Mouse (Mus musculus): ENCODE results near the gene Slc6a11. TPM values are rescaled to one million over a fixed set of nuclear protein-coding genes. Genes with fewer than 3 reads are reported as not detected.
A peak's percentile ranks its signal among the peaks of the same experiment; 100 is the strongest.

The Slc6a11 gene
- polyA plus RNA-seq, 1 experiment from 2014 or later = not detected

DNA sequence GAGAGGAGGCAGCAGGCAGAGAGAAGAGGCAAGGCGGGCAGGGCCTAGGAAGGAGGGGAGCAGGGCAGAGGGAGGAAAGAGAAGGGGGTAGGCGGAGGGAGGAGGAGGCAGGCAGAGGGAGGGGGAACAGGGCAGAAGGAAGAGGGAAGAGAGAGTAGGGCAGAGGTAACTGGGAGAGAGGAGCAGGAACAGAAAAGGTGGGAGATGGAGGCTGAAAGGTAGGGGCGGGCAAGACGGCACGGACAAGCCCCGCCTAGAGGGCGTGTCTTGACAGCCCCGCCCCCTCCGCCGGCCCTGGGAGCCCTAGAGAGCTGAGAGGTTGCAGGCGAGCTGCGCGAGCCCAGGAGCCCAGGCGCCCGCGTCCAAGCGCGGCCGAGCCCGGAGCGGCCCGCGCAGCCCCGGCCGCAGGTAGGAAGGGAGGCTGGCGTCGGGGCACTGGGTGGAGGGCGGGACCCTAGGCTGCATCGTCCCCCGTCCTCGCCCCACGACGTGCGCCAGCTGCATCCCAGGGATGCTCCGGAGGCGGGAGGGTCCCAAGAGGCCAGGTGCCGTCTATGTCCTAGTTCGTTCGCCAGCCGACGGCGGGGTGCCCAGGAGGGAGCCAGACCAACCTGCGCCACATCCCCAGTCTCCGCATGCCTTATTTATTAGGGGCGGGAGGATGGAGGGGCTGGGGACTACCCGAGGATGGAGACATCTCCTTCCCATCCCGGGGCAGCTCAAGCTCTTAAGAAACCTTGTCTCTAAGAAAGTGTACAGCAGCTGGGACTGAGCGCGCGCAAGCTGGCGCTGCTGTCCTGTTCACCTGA, 151.6 kb downstream of the Slc6a11 start, which contains the start of gene Slc6a1:
Slc6a1 (plus strand) TSS at position 167 of the 809 bp plus-strand sequence.
- Histone ChIP-seq H3K27me3 (replicated peaks; ENCODE audit: control insufficient read depth, insufficient read depth, low read length) (peaks cover 58% of the 10 kb centered on the region), H3K36me3 (ENCODE audit: control insufficient read depth, insufficient read depth, low read length) (no peaks in the 10 kb centered on the region), H3K27ac (ENCODE audit: low read depth, low read length) (no peak within 1 kb of the TSS), H3K4me2 (peak within 1 kb of the TSS; percentile 17; the same call in 1 of the 2 replicates), H3K9me3 (ENCODE audit: control insufficient read depth, low read length) (no peaks in the 10 kb centered on the region), H3K4me3 (ENCODE audit: low read depth, low read length) (no peak within 1 kb of the TSS), H3K4me1 (replicated peaks; ENCODE audit: control insufficient read depth, insufficient read depth, low read length) (no peaks in the 10 kb centered on the region), H3K9ac (ENCODE audit: low read depth, low read length) (no peak within 1 kb of the TSS)
- ATAC-seq (replicated peaks; ENCODE audit: low FRiP score) (peak; percentile 69; the same call in 1 of the 2 replicates), DNase-seq (ENCODE audit: low spot score) (peak; percentile 46)
- WGBS = 4% methylated on average over 42 of the region's 51 CpGs

DNA sequence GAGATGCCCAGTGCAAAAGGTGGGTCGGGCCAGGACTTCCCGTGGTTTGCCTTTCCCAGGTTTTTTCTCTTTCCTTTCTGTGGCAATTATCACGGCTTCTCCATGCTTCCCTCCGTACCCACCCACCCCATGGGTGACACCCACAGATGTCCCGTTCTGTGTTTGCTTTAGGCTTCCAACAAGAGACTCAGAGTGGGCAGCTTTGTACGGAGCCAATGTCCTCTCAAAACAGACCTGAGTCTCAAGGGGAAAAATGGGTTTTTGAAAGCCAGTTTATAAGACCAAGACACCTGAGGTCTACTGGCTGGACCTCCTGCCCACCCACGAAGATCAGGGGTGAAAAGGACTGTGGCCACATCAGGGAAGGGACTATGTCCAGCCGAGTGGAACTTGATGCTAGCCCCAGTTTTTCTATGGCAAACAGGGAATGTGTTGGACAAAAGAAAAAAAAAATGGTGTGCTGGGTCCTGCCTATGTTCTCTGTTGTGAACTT, 152.3 kb downstream of the Slc6a11 start:
- no peaks in the 10 kb centered on the region for H3K36me3 ChIP-seq (ENCODE audit: control insufficient read depth, insufficient read depth, low read length)
- H3K27ac ChIP-seq (ENCODE audit: low read depth, low read length) = no peak overlapping the region
- H3K27me3 ChIP-seq (replicated peaks; ENCODE audit: control insufficient read depth, insufficient read depth, low read length) = peaks cover 60% of the 10 kb centered on the region
- DNase-seq (ENCODE audit: low spot score) = no peak
- WGBS = 32% methylated on average over 8 of the region's 8 CpGs
- no peak overlapping the region for H3K9ac ChIP-seq (ENCODE audit: low read depth, low read length)
- no peaks in the 10 kb centered on the region for H3K4me1 ChIP-seq (replicated peaks; ENCODE audit: control insufficient read depth, insufficient read depth, low read length)
- H3K9me3 ChIP-seq (ENCODE audit: control insufficient read depth, low read length) = no peaks in the 10 kb centered on the region
- no peak overlapping the region for H3K4me2 ChIP-seq
- ATAC-seq (replicated peaks; ENCODE audit: low FRiP score) = no peak
- no peak overlapping the region for H3K4me3 ChIP-seq (ENCODE audit: low read depth, low read length)

DNA sequence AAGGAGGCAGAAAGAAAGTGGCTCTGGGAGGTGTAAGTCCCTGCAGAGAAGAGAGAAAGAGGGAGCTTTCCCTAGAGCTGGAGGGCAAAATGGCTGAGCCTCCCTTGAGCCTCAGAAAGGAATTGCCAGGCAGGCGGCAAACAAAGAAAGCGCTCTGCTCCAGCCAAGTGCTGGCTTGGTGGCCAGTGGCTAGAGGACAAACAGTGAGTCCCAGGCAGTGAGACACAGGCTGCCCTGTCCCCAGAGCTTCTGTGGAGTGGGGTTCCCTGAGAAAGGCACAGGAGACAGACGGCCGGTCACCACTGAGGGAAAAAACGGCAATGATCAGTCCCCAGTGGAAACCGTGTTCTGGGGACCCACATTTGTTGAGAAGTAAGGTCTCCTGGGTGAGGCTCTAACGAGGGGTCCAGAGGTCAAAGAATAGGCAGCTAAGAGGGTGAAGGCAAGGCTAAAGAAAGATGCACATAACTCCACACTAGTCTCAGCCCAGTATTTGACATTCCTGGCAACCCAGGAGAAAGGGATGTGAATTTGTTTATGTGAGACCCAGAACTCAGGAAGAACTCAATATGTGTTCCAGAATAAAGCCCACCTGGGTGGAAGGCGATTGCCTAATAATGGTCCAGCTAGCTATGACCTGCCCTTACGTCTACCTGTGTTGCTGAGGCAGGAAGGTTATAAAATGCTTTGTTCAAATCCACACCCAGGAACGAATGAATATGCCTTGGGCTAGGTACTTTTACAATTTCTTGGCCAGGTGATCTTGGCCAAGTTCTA, 153.1 kb downstream of the Slc6a11 start:
- H3K27ac ChIP-seq (ENCODE audit: low read depth, low read length) = no peak overlapping the region
- no peak overlapping the region for H3K4me3 ChIP-seq (ENCODE audit: low read depth, low read length)
- H3K4me1 ChIP-seq (replicated peaks; ENCODE audit: control insufficient read depth, insufficient read depth, low read length) = no peaks in the 10 kb centered on the region
- WGBS = 46% methylated on average over 10 of the region's 10 CpGs
- H3K4me2 ChIP-seq = no peak overlapping the region
- H3K27me3 ChIP-seq (replicated peaks; ENCODE audit: control insufficient read depth, insufficient read depth, low read length) = peaks cover 59% of the 10 kb centered on the region
- no peaks in the 10 kb centered on the region for H3K36me3 ChIP-seq (ENCODE audit: control insufficient read depth, insufficient read depth, low read length)
- no peaks in the 10 kb centered on the region for H3K9me3 ChIP-seq (ENCODE audit: control insufficient read depth, low read length)
- DNase-seq (ENCODE audit: low spot score) (no peak), ATAC-seq (replicated peaks; ENCODE audit: low FRiP score) (no peak)
- no peak overlapping the region for H3K9ac ChIP-seq (ENCODE audit: low read depth, low read length)

DNA sequence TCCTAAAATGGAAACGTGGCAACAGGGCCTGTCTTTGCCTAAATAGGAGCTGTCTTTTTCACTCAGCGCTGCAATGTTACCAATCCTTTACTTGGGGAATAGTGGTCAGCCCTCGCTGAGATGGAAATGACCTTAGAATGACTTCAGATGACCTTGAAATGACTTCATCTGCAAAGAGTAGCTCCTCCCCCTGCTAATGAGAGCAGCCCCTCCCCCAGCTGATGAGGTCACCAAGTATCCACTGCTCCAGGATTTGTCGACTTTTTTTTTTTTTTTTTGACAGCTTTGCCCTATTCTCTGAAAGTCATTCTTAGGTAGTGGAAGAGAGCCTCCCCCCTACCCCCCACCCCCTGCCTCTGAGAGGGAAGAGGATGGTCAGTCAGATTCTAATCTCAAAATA, 154.4 kb downstream of the Slc6a11 start:
- Histone ChIP-seq H3K4me1 (replicated peaks; ENCODE audit: control insufficient read depth, insufficient read depth, low read length) (no peaks in the 10 kb centered on the region), H3K27me3 (replicated peaks; ENCODE audit: control insufficient read depth, insufficient read depth, low read length) (peaks cover 59% of the 10 kb centered on the region), H3K36me3 (ENCODE audit: control insufficient read depth, insufficient read depth, low read length) (no peaks in the 10 kb centered on the region), H3K27ac (ENCODE audit: low read depth, low read length) (no peak overlapping the region), H3K4me2 (no peak overlapping the region), H3K9ac (ENCODE audit: low read depth, low read length) (no peak overlapping the region), H3K9me3 (ENCODE audit: control insufficient read depth, low read length) (no peaks in the 10 kb centered on the region), H3K4me3 (ENCODE audit: low read depth, low read length) (no peak overlapping the region)
- DNase-seq (ENCODE audit: low spot score) (no peak), ATAC-seq (replicated peaks; ENCODE audit: low FRiP score) (no peak)
- 28% methylated on average over 4 of the region's 4 CpGs for WGBS

DNA sequence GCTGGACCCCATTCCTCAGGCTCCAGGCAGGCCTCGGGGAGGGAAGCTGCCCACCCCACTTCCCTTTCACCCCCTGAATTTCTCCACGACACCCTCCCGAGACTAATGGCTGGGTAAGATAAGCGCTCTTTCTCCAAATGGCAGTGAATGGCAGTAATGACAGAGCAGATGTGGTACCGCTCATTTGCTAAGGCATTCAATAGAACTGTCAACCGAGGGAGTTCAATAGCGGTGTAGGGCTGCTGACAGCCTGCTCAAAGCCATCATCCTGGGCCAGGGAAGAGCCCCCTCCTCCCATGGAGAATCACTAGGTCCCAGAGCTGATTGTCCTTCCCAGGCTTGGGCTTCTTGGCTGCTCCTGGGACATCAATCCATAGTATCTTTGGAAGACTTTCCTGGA, 158.1 kb downstream of the Slc6a11 start:
- Histone ChIP-seq H3K9me3 (ENCODE audit: control insufficient read depth, low read length) (no peaks in the 10 kb centered on the region), H3K4me1 (replicated peaks; ENCODE audit: control insufficient read depth, insufficient read depth, low read length) (no peaks in the 10 kb centered on the region), H3K27ac (ENCODE audit: low read depth, low read length) (no peak overlapping the region), H3K4me2 (no peak overlapping the region), H3K9ac (ENCODE audit: low read depth, low read length) (no peak overlapping the region), H3K27me3 (replicated peaks; ENCODE audit: control insufficient read depth, insufficient read depth, low read length) (peaks cover 33% of the 10 kb centered on the region), H3K4me3 (ENCODE audit: low read depth, low read length) (no peak overlapping the region), H3K36me3 (ENCODE audit: control insufficient read depth, insufficient read depth, low read length) (no peaks in the 10 kb centered on the region)
- ATAC-seq (replicated peaks; ENCODE audit: low FRiP score) (no peak), DNase-seq (ENCODE audit: low spot score) (no peak)
- 31% methylated on average over 7 of the region's 7 CpGs for WGBS

DNA sequence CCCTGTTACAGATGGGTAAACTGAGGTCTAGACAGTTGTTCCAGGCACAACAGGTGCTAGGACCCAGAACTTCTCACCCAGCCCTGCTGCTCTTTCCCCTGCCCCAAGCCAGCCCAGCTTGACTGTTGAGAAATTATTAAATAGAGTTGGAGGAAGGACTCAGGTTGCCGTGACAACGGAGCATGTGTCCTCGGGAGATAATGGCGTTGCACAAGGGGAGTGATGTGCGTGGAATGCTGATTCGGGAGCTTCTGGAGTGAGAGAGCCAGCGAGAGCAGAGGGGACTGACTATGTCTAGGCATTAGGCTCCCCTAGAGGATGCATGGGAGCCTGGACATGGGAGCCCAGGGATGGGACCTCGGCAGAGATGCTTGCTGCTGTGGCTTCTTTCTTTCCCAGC, 159.1 kb downstream of the Slc6a11 start:
- ATAC-seq (replicated peaks; ENCODE audit: low FRiP score) (no peak), DNase-seq (ENCODE audit: low spot score) (no peak)
- 45% methylated on average over 8 of the region's 8 CpGs for whole genome bisulfite sequencing
- no peaks in the 10 kb centered on the region for H3K4me1 ChIP-seq (replicated peaks; ENCODE audit: control insufficient read depth, insufficient read depth, low read length)
- no peak overlapping the region for H3K9ac ChIP-seq (ENCODE audit: low read depth, low read length)
- no peak overlapping the region for H3K4me3 ChIP-seq (ENCODE audit: low read depth, low read length)
- no peak overlapping the region for H3K27ac ChIP-seq (ENCODE audit: low read depth, low read length)
- no peaks in the 10 kb centered on the region for H3K9me3 ChIP-seq (ENCODE audit: control insufficient read depth, low read length)
- H3K27me3 ChIP-seq (replicated peaks; ENCODE audit: control insufficient read depth, insufficient read depth, low read length) = peaks cover 22% of the 10 kb centered on the region
- H3K36me3 ChIP-seq (ENCODE audit: control insufficient read depth, insufficient read depth, low read length) = no peaks in the 10 kb centered on the region
- H3K4me2 ChIP-seq = no peak overlapping the region

DNA sequence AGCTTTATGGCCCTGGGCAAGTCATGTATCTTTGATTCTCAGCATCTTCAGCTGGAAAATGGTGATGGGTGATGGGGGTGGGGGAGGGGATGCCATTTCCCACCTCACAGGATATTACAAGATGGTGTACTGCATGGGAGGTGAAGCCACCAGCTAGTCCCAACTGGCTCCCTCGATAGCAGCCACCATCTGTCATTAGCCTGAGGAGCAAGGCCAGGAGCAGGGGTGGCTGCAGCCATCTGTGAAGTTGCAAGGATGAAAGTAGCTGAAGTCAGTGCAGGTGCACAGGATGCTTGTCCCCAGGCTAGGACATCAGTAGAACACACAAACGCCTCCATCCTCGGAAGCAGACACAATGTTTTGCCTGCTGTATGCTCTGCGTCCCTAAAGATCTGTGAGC, 159.9 kb downstream of the Slc6a11 start:
- Histone ChIP-seq H3K27ac (ENCODE audit: low read depth, low read length) (no peak overlapping the region), H3K4me1 (replicated peaks; ENCODE audit: control insufficient read depth, insufficient read depth, low read length) (no peaks in the 10 kb centered on the region), H3K36me3 (ENCODE audit: control insufficient read depth, insufficient read depth, low read length) (no peaks in the 10 kb centered on the region), H3K27me3 (replicated peaks; ENCODE audit: control insufficient read depth, insufficient read depth, low read length) (peaks cover 16% of the 10 kb centered on the region), H3K4me2 (no peak overlapping the region), H3K4me3 (ENCODE audit: low read depth, low read length) (no peak overlapping the region), H3K9me3 (ENCODE audit: control insufficient read depth, low read length) (no peaks in the 10 kb centered on the region), H3K9ac (ENCODE audit: low read depth, low read length) (no peak overlapping the region)
- DNase-seq (ENCODE audit: low spot score) = no peak
- ATAC-seq (replicated peaks; ENCODE audit: low FRiP score) = no peak
- WGBS = 43% methylated on average over 4 of the region's 4 CpGs

DNA sequence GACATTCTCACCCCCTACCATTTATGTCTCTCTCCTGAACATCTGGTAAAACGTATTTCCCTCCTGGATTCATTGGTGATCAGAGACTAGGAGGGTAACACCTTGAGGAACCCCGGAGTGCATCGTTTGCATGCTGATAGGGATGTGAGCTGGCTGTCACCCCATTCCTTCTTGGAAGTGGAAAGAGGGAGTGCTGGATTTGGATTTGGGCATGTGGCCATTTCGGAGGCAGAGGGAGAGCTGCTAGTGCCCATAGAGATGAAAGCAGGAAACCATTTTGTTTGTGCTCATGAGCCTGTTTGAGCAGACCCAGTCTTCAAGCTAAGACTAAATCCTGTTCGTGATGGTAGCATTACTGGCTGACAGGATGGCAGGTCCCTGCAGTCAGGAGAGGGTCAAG, 160.4 kb downstream of the Slc6a11 start:
- peaks cover 12% of the 10 kb centered on the region; the same call in 1 of the 2 replicates for H3K27me3 ChIP-seq (replicated peaks; ENCODE audit: control insufficient read depth, insufficient read depth, low read length)
- no peak overlapping the region for H3K4me2 ChIP-seq
- H3K4me3 ChIP-seq (ENCODE audit: low read depth, low read length) = no peak overlapping the region
- no peak overlapping the region for H3K9ac ChIP-seq (ENCODE audit: low read depth, low read length)
- H3K4me1 ChIP-seq (replicated peaks; ENCODE audit: control insufficient read depth, insufficient read depth, low read length) = no peaks in the 10 kb centered on the region
- no peaks in the 10 kb centered on the region for H3K9me3 ChIP-seq (ENCODE audit: control insufficient read depth, low read length)
- ATAC-seq (replicated peaks; ENCODE audit: low FRiP score) = no peak
- H3K36me3 ChIP-seq (ENCODE audit: control insufficient read depth, insufficient read depth, low read length) = no peaks in the 10 kb centered on the region
- WGBS = 43% methylated on average over 5 of the region's 5 CpGs
- H3K27ac ChIP-seq (ENCODE audit: low read depth, low read length) = no peak overlapping the region
- no peak for DNase-seq (ENCODE audit: low spot score)

Data from liver, embryonic 11.5 days (tissue).